Mouse (Mus musculus) sigmoid colon, adult 10 weeks (tissue): ENCODE data around the gene Ranbp17. TPM values are rescaled to one million over a fixed set of nuclear protein-coding genes. Genes with fewer than 3 reads are reported as not detected.

Experiments used
- polyA plus RNA-seq: library from polyadenylated mRNA; stranded (reverse); fragments of 350-450 nt; fragmentation: Illumina TruSeq; extraction: RNeasy Lipid Tissue Mini Kit (QIAGEN cat#74804); gene quantifications from one replicate; pipeline ENCODE4 v1.2.3, GENCODE M21; 2014; ENCODE audit warnings: low read depth, low replicate concordance

Ranbp17 gene
- 2.2 TPM for polyA plus RNA-seq

DNA sequence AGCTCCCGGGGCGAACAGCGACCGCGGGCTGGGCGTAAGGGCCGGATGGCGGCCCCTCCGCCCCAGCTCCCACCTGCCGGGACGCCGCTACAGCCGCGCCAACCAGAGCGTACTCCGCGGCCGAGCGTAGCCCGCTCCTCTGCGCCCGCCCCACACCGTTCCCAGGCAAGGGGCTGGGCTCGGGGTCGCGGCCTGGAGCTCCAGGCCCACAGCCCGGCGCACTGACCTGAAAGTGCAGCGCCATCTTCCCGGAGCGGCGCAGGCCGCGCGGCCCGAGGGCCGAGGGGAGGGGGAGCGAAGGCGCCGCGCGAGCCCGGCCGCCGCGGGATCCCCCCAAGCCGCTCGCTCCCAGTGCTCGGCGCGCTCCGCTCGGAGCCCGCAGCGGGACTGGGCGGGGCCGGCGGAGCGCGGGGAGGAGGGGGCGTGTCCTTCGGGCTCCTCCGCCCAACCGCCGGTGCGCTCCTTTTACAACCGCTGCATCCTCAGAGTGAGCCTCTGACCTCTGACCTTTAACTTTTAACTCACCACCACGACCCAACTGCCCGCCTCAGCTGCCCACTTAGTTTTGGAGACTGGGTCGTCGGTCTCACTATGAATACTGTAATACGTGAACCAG, at the start of gene Ranbp17:
TSS of gene Ranbp17 (minus strand) at position 371 of the 616 bp plus-strand sequence.

GRCm38 (mm10) chr11:33276637-33277036, 236.9 kb downstream of the Ranbp17 start, which contains the start of gene Gm12117:
TSS of gene Gm12117 (minus strand) at chr11:33276737.

GRCm38 (mm10) chr11:33203383-33204328, 309.9 kb downstream of the Ranbp17 start, which contains the start of gene Tlx3:
TSS of gene Tlx3 (minus strand) at chr11:33203589.

DNA sequence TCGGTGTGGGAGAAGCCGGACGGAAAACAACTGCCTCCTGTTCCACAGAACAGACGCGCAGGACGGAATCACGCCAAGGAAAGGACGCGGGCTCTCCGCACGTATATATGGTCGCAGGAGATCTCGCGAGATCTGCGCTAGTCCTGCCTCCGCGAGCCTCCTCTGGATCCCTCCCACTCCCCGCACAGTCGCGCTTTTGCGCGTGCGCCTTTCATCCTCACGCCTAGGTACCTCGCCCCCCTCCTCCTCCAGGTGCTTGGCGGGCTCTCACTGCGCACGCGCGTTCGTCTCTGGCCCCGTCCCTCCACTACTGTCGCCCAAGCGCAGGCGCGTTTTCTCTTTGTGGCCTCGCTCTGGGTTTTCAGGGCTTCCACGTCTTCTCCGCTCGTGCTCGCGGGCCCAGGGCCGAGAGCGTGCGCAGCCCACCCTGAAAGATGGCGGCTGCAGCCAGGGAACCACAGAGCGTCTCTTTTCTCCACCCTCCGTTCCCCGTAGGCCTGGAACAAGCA, 350.5 kb downstream of the Ranbp17 start, which contains the start of gene Npm1:
TSS of gene Npm1 (minus strand) at position 209 of the 509 bp plus-strand sequence.

Other genes starting within 250 kb of the Ranbp17 start
- not detected for gene Gm12117, start 237.0 kb downstream of the Ranbp17 start, polyA plus RNA-seq
- 0.95 TPM for gene Gabrp, start 65.2 kb upstream of the Ranbp17 start, polyA plus RNA-seq
- gene D130052B06Rik, start 85.6 kb upstream of the Ranbp17 start, polyA plus RNA-seq, result not detected